ENCODE assay signal across 10 mouse cellular contexts in genomic region chr10:40025560-40025959, GRCm38 (mm10). TPM values are rescaled to one million over a fixed set of nuclear protein-coding genes. Genes with fewer than 3 reads are reported as not detected.
DNase-seq lines count a peak whose midpoint lies in the region; ATAC-seq and TF ChIP-seq lines count a peak whose summit lies in the region.
"Had no signal": no experiment of that assay in that cellular context is flagged by ENCODE, and none has a peak within 500 bp of the region (broad histone marks: within the 10 kb centered on the region; RNA-seq: fewer than 3 reads in every experiment).

No protein-coding gene starts in this region.

- H3K27me3 ChIP-seq in kidney, adult 2 months (replicated peaks; ENCODE audit: control insufficient read depth, insufficient read depth, low read length): no peaks in the 10 kb centered on the region
- H3K27me3 ChIP-seq in embryonic facial prominence, embryonic 13.5 days: peaks cover 11% of the 10 kb centered on the region
- H3K27me3 ChIP-seq in hindbrain, postnatal 0 days (ENCODE audit: insufficient read depth, low read length): no peaks in the 10 kb centered on the region
- peaks cover 4% of the 10 kb centered on the region for H3K27me3 ChIP-seq in midbrain, embryonic 16.5 days (ENCODE audit: control insufficient read depth, insufficient read depth, low read depth, low read length)

- peak overlapping the region; percentile 3 for H3K27ac ChIP-seq in kidney, adult 2 months (ENCODE audit: insufficient read depth, low read depth, low read length)
- 0 out of 2 replicates have a peak overlapping the region, but pooled peaks have one; percentile 51 for H3K27ac ChIP-seq in embryonic facial prominence, embryonic 13.5 days
- H3K27ac ChIP-seq in hindbrain, postnatal 0 days: peak overlapping the region; percentile 13
- H3K27ac ChIP-seq in midbrain, embryonic 16.5 days (ENCODE audit: low read length): peak overlapping the region; percentile 93

- no peak for TF ChIP-seq POLR2A in kidney, adult 2 months (IDR thresholded peaks at IDR 0.05; ENCODE audit: low read depth, low read length)

- WGBS in kidney, adult 2 months: 34% methylated on average over 8 of the region's 8 CpGs
- WGBS in embryonic facial prominence, embryonic 13.5 days: 26% methylated on average over 8 of the region's 8 CpGs
- WGBS in hindbrain, postnatal 0 days: 64% methylated on average over 8 of the region's 8 CpGs
- WGBS in midbrain, embryonic 16.5 days: 64% methylated on average over 8 of the region's 8 CpGs

- intact Hi-C loops in left cerebral cortex, postnatal 36 days (cut with DNase I): loop anchor here (5.0 kb wide), 1 partner anchor 68 kb away; no protein-coding TSS in a partner anchor

- ATAC-seq in embryonic facial prominence, embryonic 13.5 days (ENCODE audit: insufficient number of reproducible peaks, insufficient read depth, low FRiP score, low TSS enrichment, low read depth): no peak
- ATAC-seq in hindbrain, postnatal 0 days: no peak
- ATAC-seq in midbrain, embryonic 16.5 days: no peak

- TF ChIP-seq CTCF in kidney, adult 2 months (conservative IDR thresholded peaks at IDR 0.05; ENCODE audit: insufficient read depth, insufficient read length, low read depth, low read length): no peak
- TF ChIP-seq CTCF in hindbrain, postnatal 0 days (IDR thresholded peaks at IDR 0.05; ENCODE audit: low read depth): no peak

- H3K9ac ChIP-seq in embryonic facial prominence, embryonic 13.5 days: peak overlapping the region; percentile 76
- no peak overlapping the region for H3K9ac ChIP-seq in hindbrain, postnatal 0 days (replicated peaks; ENCODE audit: low read length)
- H3K9ac ChIP-seq in midbrain, embryonic 16.5 days (ENCODE audit: low read depth, low read length): peak overlapping the region; percentile 8; the same call in 1 of the 2 replicates

- peak overlapping the region; percentile 98 for H3K4me2 ChIP-seq in embryonic facial prominence, embryonic 13.5 days
- H3K4me2 ChIP-seq in hindbrain, postnatal 0 days (ENCODE audit: low read depth, low read length): peak overlapping the region; percentile 83
- H3K4me2 ChIP-seq in midbrain, embryonic 16.5 days (ENCODE audit: low read length): peak overlapping the region; percentile 86

- H3K4me1 ChIP-seq in kidney, adult 2 months (ENCODE audit: control insufficient read depth, insufficient read depth, low read length): peaks cover 4% of the 10 kb centered on the region; the same call in 1 of the 2 replicates
- peaks cover 15% of the 10 kb centered on the region for H3K4me1 ChIP-seq in embryonic facial prominence, embryonic 13.5 days
- H3K4me1 ChIP-seq in hindbrain, postnatal 0 days (ENCODE audit: insufficient read depth, low read length): no peaks in the 10 kb centered on the region
- H3K4me1 ChIP-seq in midbrain, embryonic 16.5 days (ENCODE audit: control insufficient read depth, insufficient read depth, low read length): peaks cover 10% of the 10 kb centered on the region

- no peaks in the 10 kb centered on the region for H3K36me3 ChIP-seq in kidney, adult 2 months (ENCODE audit: control insufficient read depth, insufficient read depth, low read length)
- H3K36me3 ChIP-seq in embryonic facial prominence, embryonic 13.5 days: no peaks in the 10 kb centered on the region
- no peaks in the 10 kb centered on the region for H3K36me3 ChIP-seq in hindbrain, postnatal 0 days (ENCODE audit: insufficient read depth, low read length)
- no peaks in the 10 kb centered on the region for H3K36me3 ChIP-seq in midbrain, embryonic 16.5 days (ENCODE audit: control insufficient read depth, insufficient read depth, low read length)

- peak overlapping the region; percentile 1; the same call in 1 of the 2 replicates for H3K4me3 ChIP-seq in kidney, adult 2 months (ENCODE audit: insufficient read depth, low read depth, low read length)
- peak overlapping the region; percentile 69 for H3K4me3 ChIP-seq in embryonic facial prominence, embryonic 13.5 days
- H3K4me3 ChIP-seq in hindbrain, postnatal 0 days (ENCODE audit: low read length): peak overlapping the region; percentile 54
- H3K4me3 ChIP-seq in midbrain, embryonic 16.5 days (ENCODE audit: low read depth, low read length): peak overlapping the region; percentile 71

- H3K9me3 ChIP-seq in embryonic facial prominence, embryonic 13.5 days: peaks cover 8% of the 10 kb centered on the region; the same call in 1 of the 2 replicates
- no peaks in the 10 kb centered on the region for H3K9me3 ChIP-seq in hindbrain, postnatal 0 days (ENCODE audit: low read length)
- no peaks in the 10 kb centered on the region; the same call in 1 of the 2 replicates for H3K9me3 ChIP-seq in midbrain, embryonic 16.5 days (replicated peaks; ENCODE audit: control insufficient read depth, low read length, poor library complexity, severe bottlenecking)

- DNase-seq in kidney, adult 2 months: no peak
- DNase-seq in kidney, postnatal 14 days: no peak
- DNase-seq in hindbrain, postnatal 0 days (ENCODE audit: low spot score): no peak
- DNase-seq in left cerebral cortex, postnatal 36 days (ENCODE audit: low spot score in 2 of 2): no peak
- no peak for DNase-seq in right cerebral cortex, postnatal 14 days
- DNase-seq in adrenal gland, adult 18-20 months (ENCODE audit: low spot score in 2 of 2): no peak

RNA-seq across cellular contexts. Expression of gene Mfsd4b1, which starts 0.5 kb away (rescaled TPM):
- polyA plus RNA-seq in kidney, adult 2 months (2012; rRNA removed): 81.5 and 102 TPM in 2 replicates
- polyA plus RNA-seq in embryonic facial prominence, embryonic 13.5 days (2015; fragmentation: Nextera tagmentation; extraction: Ambion mirVana): 0.19 TPM in 1 of 2 replicates, not detected in the other
- 0.32 and 0.73 TPM in 2 replicates for total RNA-seq in hindbrain, postnatal 0 days (2014; rRNA removed)
- 0.26 and 0.33 TPM in 2 replicates for polyA plus RNA-seq in hindbrain, postnatal 0 days (2015; fragmentation: Nextera tagmentation; extraction: Ambion mirVana)
- 0.48 and 0.72 TPM in 2 replicates for polyA plus RNA-seq in midbrain, embryonic 16.5 days (2015; fragmentation: Nextera tagmentation; extraction: Ambion mirVana)
- total RNA-seq in left cerebral cortex, postnatal 36 days (2021): under 1 TPM; 0.57 to 0.79 TPM
- 1 to 10 TPM; 3.1 to 3.5 TPM for total RNA-seq in adrenal gland, adult 18-20 months (2021)
- total RNA-seq: hematopoietic stem cell, adult 5-6 weeks; MEL had no signal

RNA-seq across cellular contexts. Expression of gene Mfsd4b5, which starts 39.1 kb away (rescaled TPM):
- polyA plus RNA-seq in kidney, adult 2 months (2012; rRNA removed): 223 and 249 TPM in 2 replicates
- 0.08 TPM in 1 of 2 replicates, not detected in the other for polyA plus RNA-seq in embryonic facial prominence, embryonic 13.5 days (2015; fragmentation: Nextera tagmentation; extraction: Ambion mirVana)
- total RNA-seq in hindbrain, postnatal 0 days (2014; rRNA removed): 0.11 TPM in 1 of 2 replicates, not detected in the other
- 0.11 and 0.18 TPM in 2 replicates for polyA plus RNA-seq in hindbrain, postnatal 0 days (2015; fragmentation: Nextera tagmentation; extraction: Ambion mirVana)
- polyA plus RNA-seq in midbrain, embryonic 16.5 days (2015; fragmentation: Nextera tagmentation; extraction: Ambion mirVana): not detected in 2 replicates
- total RNA-seq in left cerebral cortex, postnatal 36 days (2021): under 1 TPM in 1 of 2 experiments, not detected in 1; 0.43 TPM
- 1 to 10 TPM in 1 of 2 experiments, under 1 TPM in 1; 0.32 to 1.5 TPM for total RNA-seq in adrenal gland, adult 18-20 months (2021)
- total RNA-seq: hematopoietic stem cell, adult 5-6 weeks; MEL had no signal

Comparison
In these comparisons a context has a peak if more than half of its experiments do, and no peak if none do; other contexts are left out.
1. H3K27ac ChIP-seq: peak in every context shown above with its lines; median percentile 93 in midbrain, embryonic 16.5 days; 51 in embryonic facial prominence, embryonic 13.5 days; 13 in hindbrain, postnatal 0 days; 3 in kidney, adult 2 months.
2. H3K4me3 ChIP-seq: peak in every context shown above with its lines; median percentile 71 in midbrain, embryonic 16.5 days; 69 in embryonic facial prominence, embryonic 13.5 days; 54 in hindbrain, postnatal 0 days; 1 in kidney, adult 2 months.
3. RNA of gene Mfsd4b1, which starts 0.5 kb away (polyA plus RNA-seq): 81.5 to 102 TPM in kidney, adult 2 months; 0.48 to 0.72 TPM in midbrain, embryonic 16.5 days, 0.26 to 0.33 TPM in hindbrain, postnatal 0 days and 0.19 TPM in embryonic facial prominence, embryonic 13.5 days; every median in the first group is over 10 times any median in the second.
4. RNA of gene Mfsd4b5, which starts 39.1 kb away (polyA plus RNA-seq): 223 to 249 TPM in kidney, adult 2 months; 0.11 to 0.18 TPM in hindbrain, postnatal 0 days, 0.08 TPM in embryonic facial prominence, embryonic 13.5 days and not detected in midbrain, embryonic 16.5 days; every median in the first group is over 100 times any median in the second.
5. Peak in every context shown above with its lines, with median percentiles within 50 percentile points of each other: H3K4me2 ChIP-seq.